Mouse (Mus musculus) olfactory bulb, adult 2 months (tissue): ENCODE data around the gene Cog1. TPM values are rescaled to one million over a fixed set of nuclear protein-coding genes. Genes with fewer than 3 reads are reported as not detected.

Experiments
- H3K27ac ChIP-seq: fragments of 200-500 bp; 2 replicates; pipeline ENCODE4 v1.5.1; 2012; ENCODE audit warnings: low read depth, low read length; ENCODE audit not compliant: insufficient read depth
- H3K4me1 ChIP-seq: fragments of 200-500 bp; 2 replicates; pipeline ENCODE4 v1.6.1; 2012; ENCODE audit warnings: low read length; ENCODE audit not compliant: control insufficient read depth, insufficient read depth
- H3K4me3 ChIP-seq: fragments of 200-500 bp; 2 replicates; pipeline ENCODE4 v1.5.1; 2012; ENCODE audit warnings: mild to moderate bottlenecking, low read depth, low read length, moderate library complexity; ENCODE audit not compliant: insufficient read depth
- CTCF ChIP-seq: fragments of 200-500 bp; IDR thresholded peaks from 2 replicates; pipeline ENCODE4 v1.5.1; 2012; ENCODE audit warnings: low read depth, mild to moderate bottlenecking, low read length, moderate library complexity; ENCODE audit not compliant: insufficient read depth
- POLR2A ChIP-seq: fragments of 200-500 bp; IDR thresholded peaks from 2 replicates; pipeline ENCODE4 v1.6.1; 2012; ENCODE audit warnings: mild to moderate bottlenecking, low read depth, low read length, moderate library complexity; ENCODE audit not compliant: insufficient read depth
- WGBS: fragments of 180-500 bp; shearing (Covaris S2); methylation state at CpG from one replicate; pipeline ENCODE4 v1.1.7; 2018; 5-methylcytosine and 5-hydroxymethylcytosine counted together
- polyA plus RNA-seq: library from polyadenylated mRNA; stranded (reverse); fragments of >200 nt; gene quantifications from 2 replicates; pipeline ENCODE4 v1.2.4, GENCODE M21; 2012; ENCODE audit warnings: low replicate concordance; ENCODE audit not compliant: missing spikeins, insufficient read depth, insufficient read length

The Cog1 gene
- polyA plus RNA-seq, 1 experiment: not detected

DNA sequence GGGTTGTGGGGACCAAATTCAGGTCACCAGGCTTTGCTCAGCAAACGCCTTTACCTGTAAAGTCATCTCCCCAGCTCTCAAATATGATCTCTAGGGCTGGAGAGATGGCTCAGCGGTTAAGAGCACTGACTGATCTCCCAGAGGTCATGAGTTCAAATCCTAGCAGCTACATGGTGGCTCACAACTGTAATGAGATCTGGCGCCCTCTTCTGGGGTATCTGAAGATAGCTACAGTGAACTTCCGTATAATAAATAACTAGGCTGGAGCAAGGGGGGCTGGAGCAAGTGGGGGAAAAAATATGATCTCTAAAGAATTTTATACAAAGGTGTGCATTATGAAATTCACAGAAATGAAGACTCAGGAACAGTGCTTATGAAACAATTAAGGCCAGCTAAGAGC lies 21.2 kb upstream of the Cog1 start:
- WGBS: 54% methylated on average over 4 of the region's 4 CpGs

GRCm38 (mm10) chr11:113630642-113631041 lies 18.3 kb upstream of the Cog1 start:
- Histone ChIP-seq H3K4me3 (no peak overlapping the region), H3K4me1 (no peaks in the 10 kb centered on the region), H3K27ac (no peak overlapping the region)
- no peak for TF ChIP-seq POLR2A
- no peak for TF ChIP-seq CTCF
- 56% methylated on average over 7 of the region's 7 CpGs for WGBS

More for the DNA sequence above, 21.2 kb upstream of the Cog1 start:
- TF ChIP-seq POLR2A: no peak
- no peak for TF ChIP-seq CTCF
- H3K4me1 ChIP-seq: no peaks in the 10 kb centered on the region
- H3K4me3 ChIP-seq: no peak overlapping the region
- no peak overlapping the region for H3K27ac ChIP-seq

GRCm38 (mm10) chr11:113631302-113631701 lies 17.7 kb upstream of the Cog1 start:
- 75% methylated on average over 8 of the region's 8 CpGs for WGBS
- H3K27ac ChIP-seq: no peak overlapping the region
- no peak overlapping the region for H3K4me3 ChIP-seq
- TF ChIP-seq CTCF (no peak), POLR2A (no peak)
- no peaks in the 10 kb centered on the region for H3K4me1 ChIP-seq

DNA sequence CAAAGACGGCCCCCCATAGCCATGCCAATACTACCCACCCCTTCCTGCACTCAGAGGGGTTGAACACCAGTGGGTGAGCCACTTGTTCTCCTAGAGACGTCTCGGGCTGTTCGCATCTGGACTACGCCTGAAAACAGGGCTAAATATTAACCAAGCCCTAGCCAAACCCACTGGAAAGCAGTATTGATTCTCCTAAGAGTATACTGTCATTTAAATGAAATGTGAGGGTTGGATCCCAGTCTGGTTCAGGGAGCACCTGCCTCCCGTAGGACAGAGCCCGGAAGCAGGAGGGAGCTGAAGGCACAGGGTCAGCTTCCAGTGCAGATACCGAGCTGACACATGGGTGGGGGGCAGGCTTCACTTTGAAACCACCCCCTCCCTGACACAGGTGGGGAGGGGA lies 17.1 kb upstream of the Cog1 start:
- 84% methylated on average over 8 of the region's 8 CpGs for WGBS

GRCm38 (mm10) chr11:113632303-113632702 lies 16.7 kb upstream of the Cog1 start:
- Histone ChIP-seq H3K4me1 (no peaks in the 10 kb centered on the region), H3K27ac (no peak overlapping the region), H3K4me3 (no peak overlapping the region)
- TF ChIP-seq CTCF: no peak
- TF ChIP-seq POLR2A: no peak
- 91% methylated on average over 7 of the region's 7 CpGs for WGBS

More for the DNA sequence above, 17.1 kb upstream of the Cog1 start:
- TF ChIP-seq CTCF (no peak), POLR2A (no peak)
- Histone ChIP-seq H3K27ac (no peak overlapping the region), H3K4me3 (no peak overlapping the region), H3K4me1 (no peaks in the 10 kb centered on the region)

GRCm38 (mm10) chr11:113633398-113633797 lies 15.6 kb upstream of the Cog1 start:
- TF ChIP-seq POLR2A: no peak
- TF ChIP-seq CTCF: no peak
- over 99% methylated on average over 5 of the region's 5 CpGs for WGBS
- no peaks in the 10 kb centered on the region for H3K4me1 ChIP-seq

GRCm38 (mm10) chr11:113634699-113635121 lies 14.3 kb upstream of the Cog1 start:
- WGBS: 63% methylated on average over 10 of the region's 10 CpGs
- H3K27ac ChIP-seq: no peak overlapping the region
- TF ChIP-seq POLR2A (no peak), CTCF (no peak)
- H3K4me3 ChIP-seq: no peak overlapping the region
- no peaks in the 10 kb centered on the region for H3K4me1 ChIP-seq

More at GRCm38 (mm10) chr11:113633398-113633797, 15.6 kb upstream of the Cog1 start:
- H3K4me3 ChIP-seq: no peak overlapping the region
- no peak overlapping the region for H3K27ac ChIP-seq

- WGBS: 95% methylated on average over 12 of the region's 12 CpGs
- H3K4me3 ChIP-seq: no peak overlapping the region
- no peak overlapping the region for H3K27ac ChIP-seq
- H3K4me1 ChIP-seq: no peaks in the 10 kb centered on the region
- TF ChIP-seq POLR2A: no peak
- TF ChIP-seq CTCF: no peak
These were observed 10.3 kb upstream of the Cog1 start for GRCm38 (mm10) chr11:113638680-113639079.

DNA sequence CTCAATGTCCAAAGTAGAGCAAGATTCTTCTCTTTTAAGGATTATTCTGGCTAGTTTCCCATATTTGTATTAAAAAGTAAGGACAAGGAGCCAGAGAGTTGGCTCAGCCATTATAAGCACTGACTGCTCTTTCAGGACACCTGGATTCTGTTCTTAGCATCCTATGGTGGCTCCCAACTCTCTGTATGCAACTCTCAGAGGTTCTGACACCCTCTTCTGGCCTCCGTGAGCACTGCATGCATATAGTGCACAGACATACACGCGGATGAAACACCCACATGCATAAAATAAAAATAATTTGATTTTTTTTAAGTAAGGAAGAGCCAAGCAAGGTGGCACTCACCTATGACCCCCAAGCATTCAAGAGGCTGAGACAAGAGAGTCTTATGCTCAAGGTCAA lies 3.8 kb upstream of the Cog1 start:
- WGBS: 87% methylated on average over 3 of the region's 3 CpGs
- peaks cover 10% of the 10 kb centered on the region for H3K4me1 ChIP-seq
- no peak overlapping the region for H3K4me3 ChIP-seq
- TF ChIP-seq CTCF: no peak
- TF ChIP-seq POLR2A: no peak
- H3K27ac ChIP-seq: no peak overlapping the region

GRCm38 (mm10) chr11:113648152-113648551 lies 817 bp upstream of the Cog1 start:
- Histone ChIP-seq H3K27ac (no peak overlapping the region), H3K4me1 (peaks cover 13% of the 10 kb centered on the region), H3K4me3 (no peak overlapping the region)
- WGBS: 2% methylated on average over 15 of the region's 15 CpGs
- TF ChIP-seq CTCF (peak; percentile 79), POLR2A (no peak)
